Mouse (Mus musculus): Measurements from ENCODE around the gene Pear1. TPM values are rescaled to one million over a fixed set of nuclear protein-coding genes. Genes with fewer than 3 reads are reported as not detected.

Pear1 gene
- 10.0 and 10.4 TPM in 2 replicates for polyA plus RNA-seq (2015; fragmentation: Nextera tagmentation; extraction: Ambion mirVana)

DNA sequence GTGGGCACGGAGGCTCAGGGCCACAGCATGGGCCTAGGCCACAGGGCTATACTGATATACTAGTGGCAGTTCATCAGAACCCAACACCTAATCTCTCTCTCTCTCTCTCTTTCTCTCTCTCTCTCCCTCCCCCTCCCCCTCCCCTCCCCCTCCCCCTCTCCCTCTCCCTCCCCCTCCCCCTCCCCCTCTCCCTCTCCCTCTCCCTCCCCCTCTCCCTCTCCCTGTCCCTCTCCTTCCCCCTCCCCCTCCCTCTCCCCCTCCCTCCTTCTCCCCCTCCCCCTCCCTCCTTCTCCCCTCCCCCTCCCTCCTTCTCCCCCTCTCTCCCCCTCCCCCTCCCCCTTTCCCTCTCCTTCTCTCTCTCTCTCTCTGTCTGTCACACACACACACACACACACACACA is at the start of gene Pear1:
Gene Pear1 (minus strand): TSS at position 101 of the 400 bp plus-strand sequence.

DNA sequence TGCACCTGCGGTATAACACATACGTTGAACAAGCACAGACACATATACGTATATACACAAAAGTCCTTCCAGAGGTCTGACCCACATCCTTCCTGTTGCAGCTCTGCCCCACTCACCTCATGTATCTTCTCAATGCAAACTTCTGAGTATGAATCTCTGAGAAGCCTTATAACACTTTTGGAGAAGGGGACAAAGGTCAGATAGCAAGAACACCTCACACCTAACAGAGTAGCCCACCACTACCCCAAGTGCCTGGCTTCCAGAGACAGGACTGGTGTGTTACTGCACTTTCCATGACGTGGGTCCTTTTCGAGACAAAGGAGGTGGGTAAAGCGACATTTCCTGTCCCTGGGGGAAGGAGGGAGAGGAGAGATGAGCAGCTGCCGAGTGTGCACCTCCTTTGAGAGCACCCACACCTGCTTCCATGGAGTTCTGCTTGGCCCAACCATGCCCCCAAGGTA is 22.6 kb upstream of the Pear1 start, which contains the start of gene Sh2d2a:
Gene Sh2d2a (plus strand): TSS at position 106 of the 461 bp plus-strand sequence.

DNA sequence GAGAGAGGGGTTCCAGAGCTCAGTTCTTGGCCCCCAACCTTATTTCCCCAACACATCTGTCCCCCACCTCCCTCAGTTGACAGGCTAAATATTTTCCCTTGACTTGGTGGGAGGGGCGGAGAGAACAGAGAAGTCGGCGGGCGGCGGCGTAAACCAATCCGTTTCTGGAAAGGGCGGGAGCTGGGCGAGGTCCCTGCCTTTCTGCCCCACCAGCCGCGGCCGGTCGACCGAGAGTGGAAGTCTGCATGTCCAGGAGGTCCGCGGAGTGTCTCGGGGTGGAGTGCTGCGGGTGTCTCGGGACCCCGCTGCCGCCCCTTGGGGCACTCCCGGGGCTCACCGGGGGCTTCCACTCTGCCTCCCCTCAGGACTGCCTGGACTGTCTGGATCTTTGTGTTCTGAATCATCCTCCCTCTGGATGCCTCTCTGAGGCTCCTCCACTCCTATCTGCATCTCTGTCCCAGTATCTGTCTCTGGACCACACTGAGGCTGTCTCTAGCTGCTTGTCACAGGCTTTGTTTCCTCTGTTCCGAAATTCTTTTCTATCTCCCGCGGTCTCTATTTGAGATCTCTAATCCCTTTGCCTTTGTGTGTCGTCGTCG is 27.3 kb downstream of the Pear1 start, which contains the start of gene Insrr:
Gene Insrr (plus strand): TSS at position 216 of the 599 bp plus-strand sequence.

DNA sequence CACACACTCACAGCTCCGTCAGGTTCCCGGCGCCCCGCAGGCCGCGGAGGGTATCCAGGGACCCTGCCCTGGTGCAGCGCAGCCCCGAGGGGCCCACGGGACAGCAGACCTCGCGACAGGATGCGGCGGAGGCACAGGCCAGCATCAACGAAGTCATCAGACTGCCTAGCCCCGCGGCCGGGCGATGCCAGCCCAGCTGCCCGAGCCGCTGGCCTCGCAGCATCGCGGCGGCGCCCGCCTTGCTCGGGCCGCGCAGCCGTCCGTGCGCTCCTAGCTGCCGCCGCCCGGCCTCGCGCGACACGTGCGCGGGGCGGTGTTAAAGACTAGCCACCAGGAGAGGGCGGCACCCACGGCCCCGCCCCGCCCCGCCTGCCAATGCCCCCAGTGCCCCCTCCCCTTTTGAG is 29.2 kb downstream of the Pear1 start, which contains the start of gene Ntrk1:
Gene Ntrk1 (minus strand): TSS at position 241 of the 404 bp plus-strand sequence.

DNA sequence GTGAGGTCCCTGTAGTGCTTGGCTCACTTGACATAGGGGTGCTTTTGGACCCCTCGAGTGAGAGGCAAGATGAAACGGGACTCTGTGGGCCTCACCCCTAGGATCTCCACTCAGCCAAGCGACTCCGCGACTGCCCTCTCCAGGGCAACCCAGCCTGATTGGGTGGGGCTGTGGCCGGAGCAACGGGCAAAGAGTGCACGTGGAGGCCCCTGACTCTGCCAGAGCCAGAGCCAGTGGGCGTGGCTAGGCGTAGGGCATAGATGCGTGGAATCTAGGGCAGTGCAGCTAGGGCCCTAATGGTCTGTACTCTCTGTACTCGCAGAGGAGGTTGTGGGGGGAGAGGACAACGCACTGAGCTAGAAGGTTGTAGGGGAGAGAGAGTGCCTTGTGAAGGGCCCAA is 75.7 kb downstream of the Pear1 start, which contains the start of gene Lrrc71:
Gene Lrrc71 (minus strand): TSS at position 195 of the 400 bp plus-strand sequence.

Other genes starting within 250 kb of the Pear1 start
- gene Arhgef11, start 206.7 kb downstream of the Pear1 start, polyA plus RNA-seq (2015; fragmentation: Nextera tagmentation; extraction: Ambion mirVana): 7.7 and 8.5 TPM in 2 replicates
- 0.17 and 0.18 TPM in 2 replicates for gene Lrrc71, start 75.7 kb downstream of the Pear1 start, polyA plus RNA-seq (2015; fragmentation: Nextera tagmentation; extraction: Ambion mirVana)
- 3.5 and 3.6 TPM in 2 replicates for gene Ntrk1, start 29.1 kb downstream of the Pear1 start, polyA plus RNA-seq (2015; fragmentation: Nextera tagmentation; extraction: Ambion mirVana)
- gene Insrr, start 27.4 kb downstream of the Pear1 start, polyA plus RNA-seq (2015; fragmentation: Nextera tagmentation; extraction: Ambion mirVana): 0.35 and 0.45 TPM in 2 replicates
- 0.15 TPM in 1 of 2 replicates, not detected in the other for gene Sh2d2a, start 22.4 kb upstream of the Pear1 start, polyA plus RNA-seq (2015; fragmentation: Nextera tagmentation; extraction: Ambion mirVana)
- gene Prcc, start 61.3 kb upstream of the Pear1 start, polyA plus RNA-seq (2015; fragmentation: Nextera tagmentation; extraction: Ambion mirVana): 8.1 and 8.3 TPM in 2 replicates
- 140 and 155 TPM in 2 replicates for gene Hdgf, start 82.0 kb upstream of the Pear1 start, polyA plus RNA-seq (2015; fragmentation: Nextera tagmentation; extraction: Ambion mirVana)
- 54.5 and 61.2 TPM in 2 replicates for gene Mrpl24, start 95.2 kb upstream of the Pear1 start, polyA plus RNA-seq (2015; fragmentation: Nextera tagmentation; extraction: Ambion mirVana)
- gene Isg20l2, start 106.0 kb upstream of the Pear1 start, polyA plus RNA-seq (2015; fragmentation: Nextera tagmentation; extraction: Ambion mirVana): 21.2 and 24.4 TPM in 2 replicates
- gene Rrnad1, start 106.4 kb upstream of the Pear1 start, polyA plus RNA-seq (2015; fragmentation: Nextera tagmentation; extraction: Ambion mirVana): 9.8 and 9.9 TPM in 2 replicates
- gene Crabp2, start 124.4 kb upstream of the Pear1 start, polyA plus RNA-seq (2015; fragmentation: Nextera tagmentation; extraction: Ambion mirVana): 1.9 and 4.4 TPM in 2 replicates
- 6.8 and 7.1 TPM in 2 replicates for gene Nes, start 146.8 kb upstream of the Pear1 start, polyA plus RNA-seq (2015; fragmentation: Nextera tagmentation; extraction: Ambion mirVana)
- gene Bcan, start 175.9 kb upstream of the Pear1 start, polyA plus RNA-seq (2015; fragmentation: Nextera tagmentation; extraction: Ambion mirVana): 0.04 TPM in 1 of 2 replicates, not detected in the other
- gene Hapln2, start 203.3 kb upstream of the Pear1 start, polyA plus RNA-seq (2015; fragmentation: Nextera tagmentation; extraction: Ambion mirVana): not detected in 2 replicates
- gene Gpatch4, start 218.8 kb upstream of the Pear1 start, polyA plus RNA-seq (2015; fragmentation: Nextera tagmentation; extraction: Ambion mirVana): 15.3 and 17.0 TPM in 2 replicates
- 110 and 112 TPM in 2 replicates for gene Naxe, start 234.2 kb upstream of the Pear1 start, polyA plus RNA-seq (2015; fragmentation: Nextera tagmentation; extraction: Ambion mirVana)